8 mouse cellular contexts compared by ENCODE assay signal in the genomic region with DNA sequence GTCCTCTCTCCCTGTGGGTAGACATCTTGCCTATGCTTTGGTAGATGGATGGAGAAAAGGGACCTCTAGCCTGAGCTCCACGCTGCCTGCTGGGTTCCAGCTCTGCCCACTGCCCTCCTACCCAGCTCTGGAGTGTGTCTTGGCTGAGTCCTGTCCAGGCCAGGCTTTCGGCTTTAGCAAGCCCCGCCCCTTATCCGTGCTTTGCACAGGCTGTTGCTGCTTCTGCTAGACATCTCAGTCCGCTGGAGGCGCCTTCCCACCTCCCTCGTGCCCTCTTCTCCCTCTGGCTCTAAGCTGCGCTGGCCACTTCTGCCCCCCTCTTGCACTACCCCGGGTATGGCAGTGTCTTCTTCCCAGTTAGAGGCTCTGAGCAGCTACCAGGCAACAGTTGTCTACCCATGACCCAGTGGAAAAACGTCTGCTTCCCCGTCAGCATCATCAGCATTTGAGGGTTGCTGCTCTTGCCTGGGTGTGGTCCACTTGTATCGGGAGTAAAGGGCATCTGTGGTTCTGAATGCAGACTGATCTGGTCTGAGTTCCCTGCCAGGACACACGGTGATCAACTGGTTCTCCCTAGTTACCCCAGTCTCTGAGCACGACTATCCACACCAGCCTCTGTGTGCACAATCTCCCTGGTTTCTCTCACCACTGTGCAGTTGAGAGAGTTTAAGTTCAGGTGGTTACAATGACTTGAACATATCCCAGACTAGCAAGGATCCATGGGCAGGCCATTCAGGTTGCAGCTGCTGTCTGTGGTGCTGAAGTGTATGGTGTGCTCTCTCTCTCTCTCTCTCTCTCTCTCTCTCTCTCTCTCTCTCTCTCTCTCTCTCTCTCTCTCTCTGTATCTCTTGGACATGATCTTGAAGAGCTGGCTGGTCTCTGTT. TPM values are rescaled to one million over a fixed set of nuclear protein-coding genes. Genes with fewer than 3 reads are reported as not detected.
DNase-seq lines count a peak whose midpoint lies in the region; ATAC-seq lines count a peak whose summit lies in the region.

No protein-coding gene starts in this region.

- peaks cover 62% of the 10 kb centered on the region for H3K27me3 ChIP-seq in heart, embryonic 15.5 days
- H3K27me3 ChIP-seq in heart, embryonic 11.5 days (ENCODE audit: control insufficient read depth, insufficient read depth, low read length): peaks cover 53% of the 10 kb centered on the region
- 0 out of 2 replicates have a peak, but pooled peaks cover under 1% of the 10 kb centered on the region for H3K27me3 ChIP-seq in hindbrain, embryonic 15.5 days
- no peaks in the 10 kb centered on the region for H3K27me3 ChIP-seq in midbrain, embryonic 14.5 days (ENCODE audit: control insufficient read depth, insufficient read depth, low read length)

- WGBS in heart, embryonic 15.5 days: 9% methylated on average over 14 of the region's 14 CpGs
- WGBS in heart, embryonic 11.5 days (ENCODE audit: insufficient replicate concordance): 16% methylated on average over 14 of the region's 14 CpGs
- 12% methylated on average over 14 of the region's 14 CpGs for whole genome bisulfite sequencing in hindbrain, embryonic 15.5 days
- 8% methylated on average over 14 of the region's 14 CpGs for WGBS in midbrain, embryonic 14.5 days

- H3K27ac ChIP-seq in heart, embryonic 15.5 days: no peak overlapping the region
- no peak overlapping the region for H3K27ac ChIP-seq in heart, embryonic 11.5 days (ENCODE audit: low read depth, low read length)
- peak overlapping the region; percentile 89 for H3K27ac ChIP-seq in hindbrain, embryonic 15.5 days (replicated peaks)
- peak overlapping the region; percentile 91 for H3K27ac ChIP-seq in midbrain, embryonic 14.5 days (replicated peaks; ENCODE audit: low read depth, low read length)

- no peak overlapping the region for H3K4me2 ChIP-seq in heart, embryonic 15.5 days
- no peak overlapping the region for H3K4me2 ChIP-seq in heart, embryonic 11.5 days
- H3K4me2 ChIP-seq in hindbrain, embryonic 15.5 days: 0 out of 2 replicates have a peak overlapping the region, but pooled peaks have one; percentile 2
- H3K4me2 ChIP-seq in midbrain, embryonic 14.5 days (ENCODE audit: low read length): 0 out of 2 replicates have a peak overlapping the region, but pooled peaks have one; percentile 17

- H3K9ac ChIP-seq in heart, embryonic 15.5 days: no peak overlapping the region
- H3K9ac ChIP-seq in heart, embryonic 11.5 days (ENCODE audit: low read depth, low read length): no peak overlapping the region
- peak overlapping the region; percentile 14; the same call in 1 of the 2 replicates for H3K9ac ChIP-seq in hindbrain, embryonic 15.5 days
- no peak overlapping the region; the same call in 1 of the 2 replicates for H3K9ac ChIP-seq in midbrain, embryonic 14.5 days (replicated peaks; ENCODE audit: low read length)

- no peaks in the 10 kb centered on the region for H3K9me3 ChIP-seq in heart, embryonic 15.5 days (replicated peaks)
- H3K9me3 ChIP-seq in heart, embryonic 11.5 days (replicated peaks; ENCODE audit: control insufficient read depth, low read length): no peaks in the 10 kb centered on the region
- no peaks in the 10 kb centered on the region for H3K9me3 ChIP-seq in hindbrain, embryonic 15.5 days
- H3K9me3 ChIP-seq in midbrain, embryonic 14.5 days (ENCODE audit: control insufficient read depth, low read length): no peaks in the 10 kb centered on the region

- no peak overlapping the region for H3K4me3 ChIP-seq in heart, embryonic 15.5 days
- no peak overlapping the region for H3K4me3 ChIP-seq in heart, embryonic 11.5 days (ENCODE audit: low read depth, low read length)
- H3K4me3 ChIP-seq in hindbrain, embryonic 15.5 days: no peak overlapping the region
- H3K4me3 ChIP-seq in midbrain, embryonic 14.5 days (replicated peaks; ENCODE audit: low read depth, low read length): no peak overlapping the region

- peak; percentile 63 for DNase-seq in NIH3T3 (ENCODE audit: low read depth)
- DNase-seq in midbrain, embryonic 14.5 days: peak; percentile 65
- no peak for DNase-seq in cerebellum, adult 11 months
- DNase-seq in thymus, postnatal 25 days: no peak
- DNase-seq in c-Kit-positive CD71-positive TER-119-positive erythroid progenitor cells, embryonic 14.5 days (ENCODE audit: low spot score): no peak

- H3K36me3 ChIP-seq in heart, embryonic 15.5 days: no peaks in the 10 kb centered on the region
- H3K36me3 ChIP-seq in heart, embryonic 11.5 days (ENCODE audit: control insufficient read depth, insufficient read depth, low read length): no peaks in the 10 kb centered on the region
- H3K36me3 ChIP-seq in hindbrain, embryonic 15.5 days: peaks cover 19% of the 10 kb centered on the region
- peaks cover 12% of the 10 kb centered on the region; the same call in 1 of the 2 replicates for H3K36me3 ChIP-seq in midbrain, embryonic 14.5 days (ENCODE audit: control insufficient read depth, insufficient read depth, low read length)

- no peaks in the 10 kb centered on the region for H3K4me1 ChIP-seq in heart, embryonic 15.5 days (replicated peaks)
- H3K4me1 ChIP-seq in heart, embryonic 11.5 days (ENCODE audit: control insufficient read depth, insufficient read depth, low read length): no peaks in the 10 kb centered on the region
- H3K4me1 ChIP-seq in hindbrain, embryonic 15.5 days (replicated peaks): peaks cover 40% of the 10 kb centered on the region
- peaks cover 35% of the 10 kb centered on the region for H3K4me1 ChIP-seq in midbrain, embryonic 14.5 days (ENCODE audit: control insufficient read depth, insufficient read depth, low read length)

- ATAC-seq in heart, embryonic 15.5 days (replicated peaks; ENCODE audit: insufficient number of reproducible peaks, insufficient read depth, low FRiP score, low read depth): 0 out of 2 replicates have a peak, but pooled peaks have one; percentile 1
- no peak for ATAC-seq in heart, embryonic 11.5 days (replicated peaks; ENCODE audit: insufficient number of reproducible peaks, low FRiP score, low TSS enrichment)
- no peak for ATAC-seq in hindbrain, embryonic 15.5 days (ENCODE audit: low FRiP score, low read depth)
- ATAC-seq in midbrain, embryonic 14.5 days (ENCODE audit: low FRiP score, low TSS enrichment): no peak

RNA-seq across cellular contexts. Expression of a gene that starts 13.2 kb away (rescaled TPM):
- polyA plus RNA-seq in heart, embryonic 15.5 days (2015; fragmentation: Nextera tagmentation; extraction: Ambion mirVana): 0.06 and 0.22 TPM in 2 replicates
- 0.04 and 0.07 TPM in 2 replicates for polyA plus RNA-seq in heart, embryonic 11.5 days (2014; fragmentation: Nextera tagmentation; extraction: Ambion mirVana)
- polyA plus RNA-seq in hindbrain, embryonic 15.5 days (2015; fragmentation: Nextera tagmentation; extraction: Ambion mirVana): 57.4 and 61.8 TPM in 2 replicates
- 38.4 and 53.5 TPM in 2 replicates for polyA plus RNA-seq in midbrain, embryonic 14.5 days (2014; fragmentation: Nextera tagmentation; extraction: Ambion mirVana)

RNA-seq across cellular contexts. Expression of a gene that starts 26.1 kb away (rescaled TPM):
- 180 and 243 TPM in 2 replicates for polyA plus RNA-seq in heart, embryonic 15.5 days (2015; fragmentation: Nextera tagmentation; extraction: Ambion mirVana)
- polyA plus RNA-seq in heart, embryonic 11.5 days (2014; fragmentation: Nextera tagmentation; extraction: Ambion mirVana): 285 and 300 TPM in 2 replicates
- 135 and 176 TPM in 2 replicates for polyA plus RNA-seq in hindbrain, embryonic 15.5 days (2015; fragmentation: Nextera tagmentation; extraction: Ambion mirVana)
- 165 and 174 TPM in 2 replicates for polyA plus RNA-seq in midbrain, embryonic 14.5 days (2014; fragmentation: Nextera tagmentation; extraction: Ambion mirVana)

RNA-seq across cellular contexts. Expression of a gene that starts 32.9 kb away (rescaled TPM):
- polyA plus RNA-seq in heart, embryonic 15.5 days (2015; fragmentation: Nextera tagmentation; extraction: Ambion mirVana): 98.4 and 103 TPM in 2 replicates
- 27.4 and 27.5 TPM in 2 replicates for polyA plus RNA-seq in heart, embryonic 11.5 days (2014; fragmentation: Nextera tagmentation; extraction: Ambion mirVana)
- 8.6 and 8.8 TPM in 2 replicates for polyA plus RNA-seq in hindbrain, embryonic 15.5 days (2015; fragmentation: Nextera tagmentation; extraction: Ambion mirVana)
- polyA plus RNA-seq in midbrain, embryonic 14.5 days (2014; fragmentation: Nextera tagmentation; extraction: Ambion mirVana): 4.2 and 6.9 TPM in 2 replicates

RNA-seq across cellular contexts. Expression of a gene that starts 54.6 kb away (rescaled TPM):
- 15.3 and 20.3 TPM in 2 replicates for polyA plus RNA-seq in heart, embryonic 15.5 days (2015; fragmentation: Nextera tagmentation; extraction: Ambion mirVana)
- polyA plus RNA-seq in heart, embryonic 11.5 days (2014; fragmentation: Nextera tagmentation; extraction: Ambion mirVana): 15.9 and 22.6 TPM in 2 replicates
- 18.3 and 22.2 TPM in 2 replicates for polyA plus RNA-seq in hindbrain, embryonic 15.5 days (2015; fragmentation: Nextera tagmentation; extraction: Ambion mirVana)
- polyA plus RNA-seq in midbrain, embryonic 14.5 days (2014; fragmentation: Nextera tagmentation; extraction: Ambion mirVana): 14.9 and 23.7 TPM in 2 replicates

Comparison
In these comparisons a context has a peak if more than half of its experiments do, and no peak if none do; other contexts are left out.
1. H3K27ac ChIP-seq: peak in hindbrain, embryonic 15.5 days (single experiment) and midbrain, embryonic 14.5 days (single experiment); none in heart, embryonic 15.5 days (single experiment) and heart, embryonic 11.5 days (single experiment).
2. H3K4me2 ChIP-seq: peak in hindbrain, embryonic 15.5 days (single experiment) and midbrain, embryonic 14.5 days (single experiment); none in heart, embryonic 15.5 days (single experiment) and heart, embryonic 11.5 days (single experiment).
3. DNase-seq: peak in NIH3T3 (single experiment) and midbrain, embryonic 14.5 days (single experiment); none in cerebellum, adult 11 months (single experiment), thymus, postnatal 25 days (single experiment) and c-Kit-positive CD71-positive TER-119-positive erythroid progenitor cells, embryonic 14.5 days (single experiment).
4. RNA of a gene that starts 13.2 kb away (polyA plus RNA-seq): 57.4 to 61.8 TPM in hindbrain, embryonic 15.5 days and 38.4 to 53.5 TPM in midbrain, embryonic 14.5 days; 0.04 to 0.07 TPM in heart, embryonic 11.5 days and 0.06 to 0.22 TPM in heart, embryonic 15.5 days; every median in the first group is over 10 times any median in the second.